8 mouse cellular contexts compared by ENCODE assay signal in the genomic region with DNA sequence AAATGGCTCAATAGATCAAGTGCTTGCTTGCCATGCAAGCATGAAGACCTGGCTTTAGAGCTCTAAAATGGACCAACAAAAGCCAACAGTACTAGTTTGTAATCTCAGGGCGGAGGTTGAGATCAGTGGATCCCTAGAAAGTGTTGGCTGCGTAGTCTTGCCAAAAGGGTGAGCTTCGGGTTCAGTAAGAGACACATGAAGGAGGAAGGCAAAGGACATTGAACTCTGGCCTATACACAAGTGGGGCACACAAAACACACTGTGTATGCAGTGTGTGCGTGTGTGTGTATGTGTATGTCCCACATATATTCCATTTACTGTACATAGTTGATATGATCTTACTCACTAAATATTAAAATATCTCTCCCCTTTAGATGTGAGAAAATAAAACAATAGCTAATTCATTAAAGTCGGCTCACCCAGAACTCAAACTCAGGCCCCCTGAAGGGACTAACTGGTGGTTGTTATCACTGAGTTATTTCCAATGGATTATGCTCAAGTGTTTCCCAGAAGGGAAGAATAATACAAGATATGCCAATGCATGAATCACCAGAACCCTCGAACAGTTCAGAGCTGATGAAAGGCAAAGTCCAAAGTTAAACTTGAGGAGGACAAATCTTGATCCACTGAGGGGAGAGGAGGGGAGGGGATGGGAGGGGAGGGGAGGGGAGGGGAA. TPM values are rescaled to one million over a fixed set of nuclear protein-coding genes. Genes with fewer than 3 reads are reported as not detected.
A peak's percentile ranks its signal among the peaks of the same experiment; 100 is the strongest.
DNase-seq lines count a peak whose midpoint lies in the region; ATAC-seq and TF ChIP-seq lines count a peak whose summit lies in the region.

No protein-coding gene starts in this region.

- peaks cover 33% of the 10 kb centered on the region for H3K4me1 ChIP-seq in liver, adult 2 months (ENCODE audit: control insufficient read depth, insufficient read depth, low read length)
- peaks cover 12% of the 10 kb centered on the region for H3K4me1 ChIP-seq in forebrain, embryonic 12.5 days
- peaks cover 16% of the 10 kb centered on the region; the same call in 1 of the 2 replicates for H3K4me1 ChIP-seq in limb, embryonic 15.5 days
- peaks cover 11% of the 10 kb centered on the region; the same call in 1 of the 2 replicates for H3K4me1 ChIP-seq in stomach, embryonic 14.5 days (ENCODE audit: control insufficient read depth, insufficient read depth, low read length)

- H3K4me2 ChIP-seq in forebrain, embryonic 12.5 days, result peak overlapping the region; percentile 66
- H3K4me2 ChIP-seq in limb, embryonic 15.5 days, result peak overlapping the region; percentile 80
- H3K4me2 ChIP-seq in stomach, embryonic 14.5 days (replicated peaks; ENCODE audit: low read depth, low read length), result peak overlapping the region; percentile 64

- H3K4me3 ChIP-seq in liver, adult 2 months (ENCODE audit: insufficient read depth, low read depth, low read length), result no peak overlapping the region
- peak overlapping the region; percentile 53 for H3K4me3 ChIP-seq in forebrain, embryonic 12.5 days (replicated peaks)
- H3K4me3 ChIP-seq in limb, embryonic 15.5 days, result peak overlapping the region; percentile 49
- peak overlapping the region; percentile 55 for H3K4me3 ChIP-seq in stomach, embryonic 14.5 days (ENCODE audit: low read depth, low read length)

- H3K9ac ChIP-seq in liver, adult 2 months (ENCODE audit: low read depth, low read length), result 0 out of 2 replicates have a peak overlapping the region, but pooled peaks have one; percentile 74
- H3K9ac ChIP-seq in forebrain, embryonic 12.5 days, result peak overlapping the region; percentile 69
- H3K9ac ChIP-seq in limb, embryonic 15.5 days, result no peak overlapping the region
- no peak overlapping the region for H3K9ac ChIP-seq in stomach, embryonic 14.5 days (replicated peaks; ENCODE audit: low read depth, low read length)

- DNase-seq in liver, adult 2 months (ENCODE audit: extremely low read depth, low read depth, low spot score), result peak; percentile 83
- DNase-seq in liver, result no peak
- DNase-seq in testis, postnatal 14 days (ENCODE audit: low spot score), result no peak
- DNase-seq in left cerebral cortex, adult 11 months (ENCODE audit: low spot score), result no peak
- no peak for DNase-seq in frontal cortex, postnatal 25 days (ENCODE audit: low spot score in 2 of 2)

- no peak for TF ChIP-seq POLR2A in liver, adult 2 months (IDR thresholded peaks at IDR 0.05; ENCODE audit: extremely low read depth, insufficient read depth, low read length)

- no peaks in the 10 kb centered on the region for H3K27me3 ChIP-seq in liver, adult 2 months (ENCODE audit: control insufficient read depth, insufficient read depth, low read length)
- no peaks in the 10 kb centered on the region for H3K27me3 ChIP-seq in forebrain, embryonic 12.5 days
- no peaks in the 10 kb centered on the region for H3K27me3 ChIP-seq in limb, embryonic 15.5 days
- no peaks in the 10 kb centered on the region for H3K27me3 ChIP-seq in stomach, embryonic 14.5 days (ENCODE audit: control insufficient read depth, insufficient read depth, low read length)

- no peaks in the 10 kb centered on the region for H3K9me3 ChIP-seq in forebrain, embryonic 12.5 days
- no peaks in the 10 kb centered on the region for H3K9me3 ChIP-seq in limb, embryonic 15.5 days
- H3K9me3 ChIP-seq in stomach, embryonic 14.5 days (ENCODE audit: control insufficient read depth, low read depth, low read length), result no peaks in the 10 kb centered on the region

- ATAC-seq in forebrain, embryonic 12.5 days (ENCODE audit: low FRiP score), result no peak
- ATAC-seq in limb, embryonic 15.5 days (ENCODE audit: insufficient number of reproducible peaks, low FRiP score, low TSS enrichment, low read depth), result no peak
- no peak for ATAC-seq in stomach, embryonic 14.5 days (ENCODE audit: insufficient number of reproducible peaks, insufficient read depth, low FRiP score, low read depth)

- H3K27ac ChIP-seq in liver, adult 2 months (replicated peaks; ENCODE audit: insufficient read depth, low read depth, low read length), result peak overlapping the region; percentile 93
- H3K27ac ChIP-seq in forebrain, embryonic 12.5 days, result peak overlapping the region; percentile 83
- H3K27ac ChIP-seq in limb, embryonic 15.5 days, result no peak overlapping the region
- peak overlapping the region; percentile 91; the same call in 1 of the 2 replicates for H3K27ac ChIP-seq in stomach, embryonic 14.5 days (ENCODE audit: low read length)

- H3K79me2 ChIP-seq in liver, adult 2 months (ENCODE audit: control insufficient read depth, insufficient read depth, low read length), result peaks cover 19% of the 10 kb centered on the region; the same call in 1 of the 2 replicates

- H3K36me3 ChIP-seq in liver, adult 2 months (ENCODE audit: control insufficient read depth, insufficient read depth, low read length), result no peaks in the 10 kb centered on the region
- H3K36me3 ChIP-seq in forebrain, embryonic 12.5 days (replicated peaks), result no peaks in the 10 kb centered on the region
- H3K36me3 ChIP-seq in limb, embryonic 15.5 days, result no peaks in the 10 kb centered on the region
- no peaks in the 10 kb centered on the region for H3K36me3 ChIP-seq in stomach, embryonic 14.5 days (ENCODE audit: control insufficient read depth, insufficient read depth, low read length)

- no peak for TF ChIP-seq CTCF in liver, adult 2 months (IDR thresholded peaks at IDR 0.05; ENCODE audit: low read depth, low read length)

- WGBS in liver, adult 2 months, result 24% methylated on average over 6 of the region's 6 CpGs
- 76% methylated on average over 6 of the region's 6 CpGs for WGBS in forebrain, embryonic 12.5 days
- WGBS in limb, embryonic 15.5 days, result 72% methylated on average over 6 of the region's 6 CpGs
- WGBS in stomach, embryonic 14.5 days, result 74% methylated on average over 6 of the region's 6 CpGs

RNA-seq across cellular contexts. Expression of a gene that starts 57.3 kb away (rescaled TPM):
- 70.0 and 89.0 TPM in 2 replicates for total RNA-seq in liver, adult 2 months (2014; rRNA removed)
- polyA plus RNA-seq in liver, adult 2 months (2012; rRNA removed), result 28.5 and 30.3 TPM in 2 replicates
- polyA plus RNA-seq in forebrain, embryonic 12.5 days (2016; fragmentation: Nextera tagmentation; extraction: Ambion mirVana), result 43.7 and 44.7 TPM in 2 replicates
- polyA plus RNA-seq in limb, embryonic 15.5 days (2015; fragmentation: Nextera tagmentation; extraction: Ambion mirVana), result 36.4 and 38.0 TPM in 2 replicates
- polyA plus RNA-seq in stomach, embryonic 14.5 days (2014; fragmentation: Nextera tagmentation; extraction: Ambion mirVana), result 40.8 and 44.5 TPM in 2 replicates

Comparison
In these comparisons a context has a peak if more than half of its experiments do, and no peak if none do; other contexts are left out.
1. H3K9ac ChIP-seq: peak in liver, adult 2 months (single experiment) and forebrain, embryonic 12.5 days (single experiment); none in limb, embryonic 15.5 days (single experiment) and stomach, embryonic 14.5 days (single experiment).
2. Peak in every context shown above with its lines, with median percentiles within 50 percentile points of each other: H3K4me2 ChIP-seq.